Mouse (Mus musculus) forebrain, embryonic 16.5 days (tissue): ENCODE data around the gene Dnajc6. TPM values are rescaled to one million over a fixed set of nuclear protein-coding genes. Genes with fewer than 3 reads are reported as not detected.

Experiments used
- polyA plus RNA-seq: library from polyadenylated mRNA; unstranded; fragments of >200 nt; fragmentation: Nextera tagmentation; extraction: Ambion mirVana; gene quantifications from 2 replicates; pipeline ENCODE4 v1.2.1, GENCODE M21; 2015

The Dnajc6 gene
- polyA plus RNA-seq, 1 experiment from 2014 or later, result 34.6 TPM

Other genes starting within 250 kb of the Dnajc6 start
- gene Jak1, start 231.4 kb upstream of the Dnajc6 start, polyA plus RNA-seq, result 61.5 and 61.6 TPM in 2 replicates
- 8.8 and 9.5 TPM in 2 replicates for gene Ak4, start 77.4 kb upstream of the Dnajc6 start, polyA plus RNA-seq
- gene Leprot, start 151.1 kb downstream of the Dnajc6 start, polyA plus RNA-seq, result 92.5 and 102 TPM in 2 replicates
- gene Lepr, start 220.8 kb downstream of the Dnajc6 start, polyA plus RNA-seq, result 4.9 TPM in 2 replicates